Mouse (Mus musculus) induced T-regulatory cell, adult 2 months (primary cell): ENCODE results near the gene Sdhb.

ENCODE experiments used
- DNase-seq: peaks from one replicate; pipeline ENCODE4 v3.0.0-alpha.2; 2012; ENCODE audit warnings: low read depth

Sdhb gene

DNA sequence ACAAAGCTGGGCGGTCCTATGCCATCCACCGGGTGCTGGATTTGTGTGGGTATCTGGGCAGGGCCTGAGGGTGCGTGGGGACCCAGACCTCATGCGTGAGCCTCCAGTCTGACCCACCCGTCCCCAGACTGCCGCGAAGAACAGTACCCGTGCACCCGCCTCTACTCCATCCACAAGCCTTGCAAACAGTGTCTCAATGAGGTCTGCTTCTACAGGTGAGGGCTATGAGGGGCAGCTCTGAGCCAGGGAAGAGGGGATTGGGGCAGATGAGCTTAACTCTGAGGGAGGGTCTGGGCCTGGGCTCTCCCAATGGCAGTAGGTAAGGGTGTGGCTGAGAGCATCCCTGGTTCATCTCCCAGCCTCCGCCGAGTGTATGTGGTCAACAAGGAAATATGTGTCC, 53.9 kb downstream of the Sdhb start:
- no peak for DNase-seq

DNA sequence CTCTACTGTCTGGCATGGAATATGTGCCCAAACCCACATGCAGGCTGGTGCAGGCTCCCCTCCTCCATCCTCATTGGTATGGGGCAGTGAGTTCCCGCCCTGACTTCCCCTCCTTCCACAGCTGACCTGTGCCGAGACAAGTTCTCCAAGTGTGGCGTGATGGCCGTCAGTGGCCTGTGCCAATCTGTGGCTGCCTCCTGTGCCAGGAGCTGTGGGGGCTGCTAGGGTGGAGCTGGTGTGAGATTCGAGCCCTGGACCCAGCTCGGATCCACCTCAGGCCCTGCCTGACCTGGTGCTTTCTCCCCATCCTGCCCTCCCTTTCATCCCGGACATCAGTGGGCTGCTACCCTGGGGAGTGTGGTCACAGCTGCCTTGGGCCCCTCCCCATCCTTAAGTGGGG, 54.4 kb downstream of the Sdhb start:
- DNase-seq, result no peak

GRCm38 (mm10) chr4:141016311-141016710, 55.3 kb downstream of the Sdhb start:
- no peak for DNase-seq

DNA sequence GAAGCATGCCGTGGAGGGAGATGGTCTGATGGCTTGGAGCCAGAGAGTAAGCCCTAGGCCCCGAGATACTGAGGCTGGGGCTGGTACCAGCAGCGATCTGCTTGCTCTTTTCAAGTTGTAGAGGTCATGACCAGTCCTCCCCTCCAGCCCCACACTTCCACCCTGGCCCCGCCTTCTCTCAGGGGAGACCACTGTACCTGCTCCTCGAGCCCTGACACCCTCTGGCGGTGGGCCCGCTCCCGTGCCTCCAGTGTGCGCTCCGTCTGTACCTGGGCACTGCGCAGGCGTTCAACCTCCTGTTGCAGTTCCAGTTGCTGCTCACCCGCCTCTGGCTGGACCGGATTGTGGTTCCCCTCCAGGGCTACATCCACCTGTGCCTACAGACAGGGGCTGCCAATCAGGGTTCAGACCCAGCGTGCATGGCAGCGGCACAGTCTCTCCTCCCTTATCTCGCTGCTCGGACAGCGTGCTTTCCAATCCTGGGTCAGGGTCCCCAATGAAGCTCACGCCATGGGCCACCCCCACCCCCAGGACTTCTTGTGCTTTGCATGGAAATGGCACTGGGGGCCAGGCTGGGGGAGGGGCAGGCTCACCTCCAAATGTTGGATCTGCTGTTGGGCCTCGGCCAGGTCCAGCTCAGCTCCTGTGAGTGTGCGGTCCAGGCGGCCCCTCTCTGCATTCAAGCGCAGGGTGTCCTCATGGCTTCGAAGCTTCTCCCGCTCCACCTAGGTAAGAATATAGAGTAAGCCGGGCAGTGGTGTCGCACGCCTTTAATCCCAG, 56.8 kb downstream of the Sdhb start:
- DNase-seq, result no peak

- no peak for DNase-seq
Observed at GRCm38 (mm10) chr4:141020220-141020619, 59.2 kb downstream of the Sdhb start.

DNA sequence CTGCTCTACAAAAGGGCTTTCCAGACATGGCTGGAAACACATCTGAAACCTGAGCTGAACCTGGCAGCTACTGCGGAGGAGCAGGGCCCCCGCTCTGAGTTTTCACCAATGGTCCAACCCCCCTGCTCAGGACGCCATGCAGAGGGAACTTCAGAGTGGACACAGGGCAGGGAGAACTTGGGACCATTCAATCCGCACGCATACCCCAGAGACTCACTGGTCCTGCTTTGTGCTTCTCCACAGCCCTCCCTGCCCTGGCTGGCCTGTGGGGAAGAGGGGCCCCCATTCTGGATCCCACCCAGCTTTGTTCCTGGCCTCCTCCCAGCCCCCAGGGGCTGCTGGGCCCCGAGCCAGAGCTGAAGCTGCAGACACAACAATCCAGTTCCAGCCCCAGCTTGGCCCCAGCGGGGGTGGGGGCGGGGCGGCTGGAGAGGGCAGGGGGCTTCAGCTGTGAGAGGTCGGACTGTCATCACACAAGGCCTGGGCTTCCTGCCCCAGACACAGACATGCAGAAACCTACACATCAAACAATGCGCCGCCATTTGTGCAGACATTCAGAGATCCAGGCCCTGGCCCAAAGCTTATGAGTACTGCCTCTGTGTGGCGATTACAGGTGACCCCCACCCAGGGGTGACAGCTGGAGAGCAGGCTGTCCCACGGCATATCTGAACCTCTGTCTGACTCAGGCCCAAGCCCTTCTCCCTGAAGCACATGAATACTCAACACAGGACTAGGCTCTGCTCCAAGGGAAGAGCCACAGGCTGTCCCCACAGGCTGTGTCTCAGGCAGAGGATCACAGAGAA, 60.0 kb downstream of the Sdhb start:
- no peak for DNase-seq

- DNase-seq, result no peak
Observed at GRCm38 (mm10) chr4:141021614-141021929, 60.6 kb downstream of the Sdhb start.

GRCm38 (mm10) chr4:141024052-141024451, 63.0 kb downstream of the Sdhb start:
- no peak for DNase-seq

GRCm38 (mm10) chr4:141024992-141025391, 64.0 kb downstream of the Sdhb start:
- no peak for DNase-seq
